Mouse (Mus musculus) embryo, embryonic 10.5 days (tissue): ENCODE data around the gene Mus81.

Source experiments
- DNase-seq: peaks from one replicate; pipeline ENCODE4 v3.0.0-alpha.2; 2015; ENCODE audit warnings: low spot score

Gene Mus81

DNA sequence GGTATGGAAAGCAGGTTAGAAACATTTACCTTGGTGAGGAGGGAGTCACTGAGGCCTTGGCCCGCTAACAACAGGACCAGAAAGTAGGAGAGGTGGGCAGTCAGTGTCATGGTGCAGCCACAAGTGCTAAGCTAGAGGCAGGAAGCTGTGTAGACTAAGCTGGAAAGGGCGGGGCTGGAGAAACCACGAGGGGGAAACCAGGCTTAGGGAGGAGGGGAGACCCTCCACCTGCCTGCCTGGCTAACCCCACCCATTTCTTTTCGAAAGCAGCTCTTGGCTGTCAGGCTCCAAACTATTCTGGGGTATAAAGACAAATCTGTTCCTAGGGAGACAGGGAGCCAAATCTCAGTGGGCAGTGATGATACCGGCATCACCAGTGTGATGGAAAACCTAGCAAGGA lies 19.8 kb downstream of the Mus81 start, which contains the start of gene Ctsw:
TSS of gene Ctsw (minus strand) at position 134 of the 400 bp plus-strand sequence.
- DNase-seq: no peak

GRCm38 (mm10) chr19:5466916-5467500 lies 21.2 kb downstream of the Mus81 start:
- DNase-seq: no peak

DNA sequence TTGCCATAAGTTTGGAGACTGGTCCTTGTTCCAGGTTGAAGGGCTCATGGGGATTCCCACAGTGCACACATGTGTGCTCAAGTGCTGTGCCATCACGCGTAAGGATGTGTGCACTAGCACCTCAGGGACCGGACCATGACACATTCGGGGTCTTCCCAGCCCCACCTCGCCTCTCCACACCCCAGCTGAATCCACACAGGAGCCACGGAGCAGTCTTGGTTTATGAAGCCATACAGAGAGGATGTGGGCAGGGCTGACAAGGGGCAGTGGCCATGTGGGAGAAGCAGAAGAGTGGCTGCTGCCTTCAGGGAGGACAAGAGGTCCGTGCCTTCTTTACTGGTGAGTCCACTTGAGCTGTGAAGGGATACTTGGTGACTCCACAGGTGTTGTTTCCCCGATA lies 23.2 kb downstream of the Mus81 start:
- DNase-seq: no peak

GRCm38 (mm10) chr19:5463791-5464562 lies 24.2 kb downstream of the Mus81 start:
- peak; percentile 87 for DNase-seq

- no peak for DNase-seq
Measured at GRCm38 (mm10) chr19:5463212-5463611, 25.0 kb downstream of the Mus81 start.

GRCm38 (mm10) chr19:5461411-5461810 lies 26.8 kb downstream of the Mus81 start:
- DNase-seq: no peak

DNA sequence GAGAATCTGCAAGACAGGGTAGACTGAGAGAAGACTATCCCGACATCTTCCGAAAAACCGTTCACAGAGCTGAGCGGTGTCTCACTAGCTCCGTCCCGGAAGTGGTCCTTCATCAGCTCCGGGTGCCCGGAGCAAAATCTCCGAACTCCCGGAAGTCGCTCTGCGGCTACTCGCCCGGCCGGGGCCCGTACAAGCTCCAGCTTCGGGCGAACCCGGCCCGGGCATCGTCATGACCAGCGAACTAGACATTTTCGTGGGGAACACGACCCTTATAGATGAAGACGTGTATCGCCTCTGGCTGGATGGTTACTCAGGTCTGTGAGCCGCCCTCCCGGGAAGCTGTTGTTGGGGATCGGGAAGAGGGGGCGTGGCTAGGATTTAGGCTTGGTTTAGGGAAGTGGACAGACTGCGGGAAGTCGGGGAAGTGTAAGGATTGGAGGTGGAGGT lies 27.7 kb downstream of the Mus81 start, which contains the start of gene Fibp:
TSS of gene Fibp (plus strand) at position 151 of the 447 bp plus-strand sequence.
- DNase-seq: peak; percentile 95

DNA sequence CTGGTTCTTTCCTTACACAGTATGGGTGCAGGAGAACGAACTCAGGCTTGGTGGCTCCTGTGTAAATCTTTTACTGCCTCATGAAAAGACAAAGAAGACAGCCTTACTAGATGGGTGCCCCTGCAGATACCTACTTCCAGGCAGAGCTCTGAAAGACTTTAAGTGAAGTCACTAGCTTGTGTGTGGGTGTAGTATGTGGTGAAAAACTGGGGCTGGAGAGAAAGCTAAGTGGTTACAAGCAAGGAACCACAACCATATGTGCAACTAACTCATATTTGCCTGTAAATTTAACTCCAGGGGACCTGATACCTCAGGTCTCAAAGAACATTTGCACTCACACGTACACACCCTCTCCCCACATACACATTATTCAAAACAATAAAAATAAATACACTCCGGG lies 28.3 kb downstream of the Mus81 start:
- DNase-seq: no peak

DNA sequence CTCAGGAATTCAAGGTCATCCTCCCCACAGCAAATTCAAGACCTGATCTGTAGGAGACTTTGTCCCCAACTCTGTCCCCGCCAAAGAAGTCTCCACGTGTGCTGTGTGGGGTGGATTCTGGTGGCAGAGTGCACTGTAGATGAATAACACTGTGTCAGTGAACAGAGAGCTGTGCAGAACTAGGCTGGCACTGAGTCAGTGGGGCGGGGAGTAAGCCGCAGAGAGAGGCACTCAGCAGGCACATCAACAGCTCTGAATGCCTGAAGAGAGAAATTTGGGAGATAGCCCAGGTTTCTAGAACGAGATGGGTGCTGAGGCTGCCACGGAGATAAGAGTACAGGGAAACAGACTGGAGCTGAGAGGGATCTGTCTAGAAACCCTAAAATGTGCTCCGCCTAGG lies 29.2 kb downstream of the Mus81 start:
- no peak for DNase-seq

- DNase-seq: no peak
Measured at GRCm38 (mm10) chr19:5457746-5458442, 30.3 kb downstream of the Mus81 start, which contains the start of gene Ccdc85b. Gene Ccdc85b (minus strand): TSS chr19:5457894.

GRCm38 (mm10) chr19:5456922-5457745 lies 31.1 kb downstream of the Mus81 start:
- peak; percentile 98 for DNase-seq

DNA sequence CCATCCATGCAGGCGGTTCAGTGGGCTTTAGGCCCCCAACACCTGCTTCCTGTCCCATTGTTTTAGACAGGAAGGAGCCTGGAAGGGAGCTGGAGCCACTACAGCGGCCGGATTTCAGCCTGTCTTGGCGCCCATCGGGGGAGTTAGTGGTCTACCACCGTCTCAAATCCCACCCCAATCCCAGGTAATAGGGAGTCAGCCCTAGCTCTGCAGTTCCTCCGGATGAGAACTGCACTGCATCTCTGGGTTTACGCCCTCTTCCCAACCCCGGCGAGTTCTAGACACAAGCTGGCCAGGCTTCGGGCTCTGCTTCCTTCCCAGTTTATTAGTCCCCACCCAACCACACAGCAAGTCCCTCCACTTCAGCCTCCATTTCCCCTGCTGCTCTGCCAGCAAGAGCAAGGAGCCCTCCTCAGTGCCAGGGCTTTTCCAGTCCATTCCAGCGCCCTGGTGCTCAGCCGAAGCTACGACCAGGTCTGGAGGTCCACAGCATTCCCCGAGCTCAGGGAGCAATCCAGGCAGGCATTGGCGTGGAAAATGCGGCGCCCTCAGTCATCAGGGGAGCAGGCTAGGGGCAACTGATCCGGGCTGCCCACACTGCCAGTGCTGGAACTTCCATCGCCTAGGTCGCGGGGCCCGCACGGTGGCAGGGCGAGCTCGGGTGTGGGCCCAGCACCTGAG lies 31.8 kb downstream of the Mus81 start:
- DNase-seq: peak; percentile 44

- no peak for DNase-seq
Measured at GRCm38 (mm10) chr19:5455568-5455967, 32.6 kb downstream of the Mus81 start.

- no peak for DNase-seq
Measured at GRCm38 (mm10) chr19:5455037-5455436, 33.2 kb downstream of the Mus81 start.

DNA sequence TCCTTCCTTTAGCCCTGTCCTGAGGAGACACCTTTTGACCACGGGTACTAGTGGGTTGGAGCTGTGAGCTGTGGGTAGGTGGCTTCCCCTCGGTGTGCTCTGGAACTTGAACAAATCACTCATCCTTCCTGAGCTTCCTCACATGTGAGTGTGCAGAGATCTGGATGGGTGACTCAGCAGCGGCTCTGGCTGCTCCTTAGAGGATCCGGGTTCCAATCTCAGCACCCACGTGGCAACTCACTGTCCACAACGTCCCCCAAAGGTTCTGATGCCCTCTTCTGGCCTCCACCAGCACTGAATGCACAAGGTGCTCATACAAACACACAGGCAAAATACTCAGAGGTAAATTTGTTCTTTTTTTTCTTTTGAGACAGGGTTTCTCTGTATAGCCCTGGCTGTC lies 36.4 kb downstream of the Mus81 start:
- DNase-seq: no peak

- no peak for DNase-seq
Measured at GRCm38 (mm10) chr19:5449673-5450072, 38.5 kb downstream of the Mus81 start.

DNA sequence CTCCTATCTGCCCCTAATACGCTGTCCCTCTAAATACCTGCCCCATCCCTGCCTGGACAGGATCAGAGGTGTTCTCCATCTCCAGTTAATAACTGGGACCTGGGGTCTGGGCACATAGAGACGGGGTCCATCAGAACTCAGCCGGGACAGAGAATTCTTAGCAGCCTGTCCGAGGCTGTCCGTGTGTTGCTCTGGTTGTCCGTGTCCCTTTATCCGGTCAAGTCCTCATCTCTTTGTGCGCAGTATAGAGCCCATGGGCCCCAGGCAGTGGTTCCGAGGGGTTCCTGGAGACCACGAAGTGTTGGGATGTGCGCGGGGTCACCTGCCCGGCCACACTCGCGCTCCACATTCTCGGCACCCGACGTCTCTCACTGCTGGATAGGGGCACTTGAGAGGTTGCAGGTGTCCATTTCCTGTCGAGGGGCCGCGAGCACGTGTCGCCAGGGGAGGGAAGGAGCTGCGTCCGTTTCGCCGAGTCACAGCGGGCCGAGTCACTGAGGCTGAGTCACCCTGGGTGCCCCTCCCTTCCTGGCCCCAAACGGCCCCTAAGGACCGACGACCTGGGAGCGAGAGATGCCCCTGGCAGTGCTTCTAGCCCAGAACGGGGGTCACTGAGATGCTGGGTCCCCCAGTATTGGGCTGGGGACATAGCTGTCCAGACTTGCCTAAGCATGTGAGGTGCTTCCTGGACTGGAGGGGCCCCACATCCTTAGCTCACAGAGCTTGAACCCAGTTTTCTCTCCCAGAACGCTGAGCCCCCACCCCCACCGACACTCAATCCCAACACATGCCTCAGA lies 39.6 kb downstream of the Mus81 start:
- DNase-seq: no peak

DNA sequence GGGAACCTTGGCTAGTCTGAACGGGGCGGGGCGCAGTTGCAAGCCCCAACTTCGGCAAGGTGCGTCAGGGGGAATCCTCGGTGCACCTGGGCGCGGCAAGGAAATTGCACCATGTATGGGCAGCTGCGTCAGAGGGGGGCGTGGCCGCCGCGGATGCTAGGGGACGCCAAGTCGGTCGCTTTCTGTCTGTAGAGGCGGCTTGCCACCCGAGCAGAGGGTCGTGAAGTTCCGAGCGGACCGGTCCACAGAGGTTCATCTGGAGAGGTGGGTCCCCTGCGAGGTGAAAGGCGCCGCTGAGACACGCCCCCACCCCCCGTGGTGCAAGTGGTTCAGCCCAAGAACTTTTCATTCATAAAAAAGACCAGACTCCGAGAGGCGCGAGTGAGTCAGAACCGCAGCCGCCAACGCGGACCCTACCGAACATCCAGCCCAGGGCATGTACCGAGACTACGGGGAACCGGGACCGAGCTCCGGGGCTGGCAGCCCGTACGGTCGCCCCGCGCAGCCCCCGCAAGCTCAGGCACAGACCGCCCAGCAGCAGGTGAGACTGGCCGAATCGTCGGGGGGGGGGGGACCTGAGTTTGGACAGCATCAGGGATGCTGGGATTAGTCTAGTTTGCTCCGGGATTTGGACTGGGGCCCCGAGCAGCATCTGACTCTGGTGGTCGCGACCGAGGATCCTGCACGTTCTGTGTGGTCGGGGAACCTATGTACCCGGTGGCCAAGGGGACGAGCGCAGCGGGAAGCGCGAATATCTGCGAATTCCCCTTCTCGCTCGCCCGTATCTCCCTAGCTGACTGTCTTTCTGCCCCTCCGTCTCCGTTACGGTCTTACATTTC lies 40.5 kb downstream of the Mus81 start, which contains the start of gene Fosl1:
TSS of gene Fosl1 (plus strand) at position 33 of the 839 bp plus-strand sequence.
- DNase-seq: peak; percentile 68

GRCm38 (mm10) chr19:5445747-5446146 lies 42.5 kb downstream of the Mus81 start:
- no peak for DNase-seq
